Comparison of ENCODE assay signal across 12 mouse cellular contexts in the genomic region with DNA sequence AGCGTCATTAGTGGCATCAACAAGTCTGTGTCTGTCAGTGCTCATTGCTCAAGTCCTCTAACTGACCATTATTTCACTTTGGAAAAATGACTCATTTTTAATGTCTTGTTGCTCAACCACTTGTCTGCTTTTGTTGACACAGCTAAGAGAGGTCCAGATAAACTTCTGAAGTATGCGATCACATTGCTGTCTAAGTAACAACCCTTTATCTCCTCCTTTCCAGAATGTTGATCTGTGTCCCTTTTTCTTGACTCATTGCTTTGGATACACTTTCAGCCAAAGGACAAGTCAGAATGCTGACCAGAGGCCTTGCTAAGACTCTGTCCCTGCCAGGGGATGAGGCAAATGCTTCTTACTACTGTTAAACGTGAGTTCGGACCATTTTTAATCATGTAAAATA.
"Had no signal": no experiment of that assay in that cellular context is flagged by ENCODE, and none has a peak within 500 bp of the region (broad histone marks: within the 10 kb centered on the region; RNA-seq: fewer than 3 reads in every experiment).

No protein-coding gene starts in this region.

- H3K4me1 ChIP-seq: limb, embryonic 15.5 days; megakaryocyte, embryonic 14.5 days; midbrain, embryonic 15.5 days; neural tube, embryonic 13.5 days had no signal

- H3K27me3 ChIP-seq: limb, embryonic 15.5 days; megakaryocyte, embryonic 14.5 days; midbrain, embryonic 15.5 days; neural tube, embryonic 13.5 days had no signal

- H3K36me3 ChIP-seq: limb, embryonic 15.5 days; midbrain, embryonic 15.5 days; neural tube, embryonic 13.5 days had no signal

- DNase-seq: kidney, adult 8-10 months; layer of hippocampus, adult 9-11 months; layer of hippocampus, postnatal 36 days; retina, postnatal 1 day; thymus, postnatal 36 days had no signal

- H3K4me3 ChIP-seq: limb, embryonic 15.5 days; megakaryocyte, embryonic 14.5 days; midbrain, embryonic 15.5 days; neural tube, embryonic 13.5 days had no signal

- H3K9ac ChIP-seq: limb, embryonic 15.5 days; liver, embryonic 14.5 days; midbrain, embryonic 15.5 days; neural tube, embryonic 13.5 days had no signal

- ATAC-seq: midbrain, embryonic 15.5 days had no signal

- H3K9me3 ChIP-seq: limb, embryonic 15.5 days; midbrain, embryonic 15.5 days had no signal

- H3K27ac ChIP-seq: limb, embryonic 15.5 days; liver, embryonic 14.5 days; macrophage; midbrain, embryonic 15.5 days; neural tube, embryonic 13.5 days had no signal

- H3K4me2 ChIP-seq: limb, embryonic 15.5 days; midbrain, embryonic 11.5 days; midbrain, embryonic 15.5 days; neural tube, embryonic 13.5 days had no signal
